Mouse (Mus musculus): ENCODE results near the gene Adgrv1. TPM values are rescaled to one million over a fixed set of nuclear protein-coding genes. Genes with fewer than 3 reads are reported as not detected.

Adgrv1 gene
- polyA plus RNA-seq, 1 experiment from 2014 or later, result 2.0 TPM

GRCm38 (mm10) chr13:81328181-81328580 lies 304.8 kb downstream of the Adgrv1 start:
- no peaks in the 10 kb centered on the region for H3K36me3 ChIP-seq
- H3K4me3 ChIP-seq (replicated peaks), result no peak overlapping the region
- no peak for ATAC-seq (ENCODE audit: insufficient number of reproducible peaks, low FRiP score, low TSS enrichment, low read depth)
- WGBS, result 87% methylated on average over 1 of the region's 1 CpGs
- H3K27ac ChIP-seq (replicated peaks), result no peak overlapping the region
- H3K4me1 ChIP-seq, result no peaks in the 10 kb centered on the region
- H3K9me3 ChIP-seq (replicated peaks), result no peaks in the 10 kb centered on the region
- H3K27me3 ChIP-seq, result no peaks in the 10 kb centered on the region
- no peak overlapping the region for H3K9ac ChIP-seq
- no peak overlapping the region for H3K4me2 ChIP-seq (replicated peaks)

GRCm38 (mm10) chr13:81325606-81326215 lies 307.2 kb downstream of the Adgrv1 start:
- Histone ChIP-seq H3K4me1 (no peaks in the 10 kb centered on the region), H3K36me3 (no peaks in the 10 kb centered on the region), H3K9ac (no peak overlapping the region), H3K9me3 (replicated peaks) (no peaks in the 10 kb centered on the region), H3K27ac (replicated peaks) (no peak overlapping the region), H3K4me3 (replicated peaks) (no peak overlapping the region), H3K27me3 (no peaks in the 10 kb centered on the region), H3K4me2 (replicated peaks) (no peak overlapping the region)
- ATAC-seq (ENCODE audit: insufficient number of reproducible peaks, low FRiP score, low TSS enrichment, low read depth), result no peak
- 87% methylated on average over 2 of the region's 2 CpGs for WGBS

- Histone ChIP-seq H3K4me3 (replicated peaks) (no peak overlapping the region), H3K36me3 (no peaks in the 10 kb centered on the region), H3K9me3 (replicated peaks) (no peaks in the 10 kb centered on the region), H3K4me2 (replicated peaks) (no peak overlapping the region), H3K9ac (no peak overlapping the region), H3K4me1 (no peaks in the 10 kb centered on the region), H3K27me3 (no peaks in the 10 kb centered on the region), H3K27ac (replicated peaks) (no peak overlapping the region)
- ATAC-seq (ENCODE audit: insufficient number of reproducible peaks, low FRiP score, low TSS enrichment, low read depth), result no peak
- WGBS, result 91% methylated on average over 3 of the region's 3 CpGs
These were observed 309.2 kb downstream of the Adgrv1 start for GRCm38 (mm10) chr13:81323546-81324316.

- ATAC-seq (ENCODE audit: insufficient number of reproducible peaks, low FRiP score, low TSS enrichment, low read depth), result no peak
These were observed 316.4 kb downstream of the Adgrv1 start for GRCm38 (mm10) chr13:81316581-81316980.

GRCm38 (mm10) chr13:81314306-81315120 lies 318.4 kb downstream of the Adgrv1 start:
- Histone ChIP-seq H3K27me3 (no peaks in the 10 kb centered on the region), H3K9ac (no peak overlapping the region), H3K4me2 (replicated peaks) (no peak overlapping the region), H3K4me3 (replicated peaks) (no peak overlapping the region), H3K9me3 (replicated peaks) (no peaks in the 10 kb centered on the region), H3K27ac (replicated peaks) (0 out of 2 replicates have a peak overlapping the region, but pooled peaks have one; percentile 22), H3K4me1 (0 out of 2 replicates have a peak, but pooled peaks cover 3% of the 10 kb centered on the region), H3K36me3 (no peaks in the 10 kb centered on the region)
- ATAC-seq (ENCODE audit: insufficient number of reproducible peaks, low FRiP score, low TSS enrichment, low read depth), result peak; percentile 54; the same call in 1 of the 2 replicates
- 41% methylated on average over 7 of the region's 7 CpGs for WGBS

More at GRCm38 (mm10) chr13:81316581-81316980, 316.4 kb downstream of the Adgrv1 start:
- no peaks in the 10 kb centered on the region for H3K36me3 ChIP-seq
- WGBS, result 81% methylated on average over 4 of the region's 4 CpGs
- no peaks in the 10 kb centered on the region for H3K27me3 ChIP-seq
- H3K9ac ChIP-seq, result no peak overlapping the region
- no peak overlapping the region for H3K4me2 ChIP-seq (replicated peaks)
- no peak overlapping the region for H3K4me3 ChIP-seq (replicated peaks)
- 0 out of 2 replicates have a peak, but pooled peaks cover 3% of the 10 kb centered on the region for H3K4me1 ChIP-seq
- H3K9me3 ChIP-seq (replicated peaks), result no peaks in the 10 kb centered on the region
- H3K27ac ChIP-seq (replicated peaks), result no peak overlapping the region

GRCm38 (mm10) chr13:81312148-81312547 lies 320.8 kb downstream of the Adgrv1 start:
- H3K9ac ChIP-seq, result no peak overlapping the region
- no peak overlapping the region for H3K4me2 ChIP-seq (replicated peaks)
- H3K4me1 ChIP-seq, result 0 out of 2 replicates have a peak, but pooled peaks cover 3% of the 10 kb centered on the region
- no peak overlapping the region for H3K4me3 ChIP-seq (replicated peaks)
- no peak for ATAC-seq (ENCODE audit: insufficient number of reproducible peaks, low FRiP score, low TSS enrichment, low read depth)
- H3K36me3 ChIP-seq, result no peaks in the 10 kb centered on the region
- H3K9me3 ChIP-seq (replicated peaks), result no peaks in the 10 kb centered on the region
- 60% methylated on average over 5 of the region's 5 CpGs for WGBS
- H3K27me3 ChIP-seq, result no peaks in the 10 kb centered on the region
- H3K27ac ChIP-seq (replicated peaks), result no peak overlapping the region

GRCm38 (mm10) chr13:81300851-81301250 lies 332.1 kb downstream of the Adgrv1 start:
- H3K9me3 ChIP-seq (replicated peaks), result no peaks in the 10 kb centered on the region
- H3K4me1 ChIP-seq, result no peaks in the 10 kb centered on the region
- H3K27ac ChIP-seq (replicated peaks), result no peak overlapping the region
- no peak overlapping the region for H3K4me3 ChIP-seq (replicated peaks)
- ATAC-seq (ENCODE audit: insufficient number of reproducible peaks, low FRiP score, low TSS enrichment, low read depth), result no peak
- H3K4me2 ChIP-seq (replicated peaks), result no peak overlapping the region
- no peaks in the 10 kb centered on the region for H3K27me3 ChIP-seq
- H3K9ac ChIP-seq, result no peak overlapping the region
- 90% methylated on average over 1 of the region's 1 CpGs for WGBS
- H3K36me3 ChIP-seq, result no peaks in the 10 kb centered on the region

- Histone ChIP-seq H3K4me1 (no peaks in the 10 kb centered on the region), H3K9ac (no peak overlapping the region), H3K9me3 (replicated peaks) (no peaks in the 10 kb centered on the region), H3K27ac (replicated peaks) (no peak overlapping the region), H3K4me3 (replicated peaks) (no peak overlapping the region), H3K4me2 (replicated peaks) (no peak overlapping the region), H3K36me3 (no peaks in the 10 kb centered on the region), H3K27me3 (no peaks in the 10 kb centered on the region)
- WGBS, result 35% methylated on average over 1 of the region's 1 CpGs
- ATAC-seq (ENCODE audit: insufficient number of reproducible peaks, low FRiP score, low TSS enrichment, low read depth), result no peak
These were observed 338.8 kb downstream of the Adgrv1 start for GRCm38 (mm10) chr13:81294106-81294505.

- H3K9ac ChIP-seq, result no peak overlapping the region
- H3K27ac ChIP-seq (replicated peaks), result no peak overlapping the region
- H3K9me3 ChIP-seq (replicated peaks), result no peaks in the 10 kb centered on the region
- no peaks in the 10 kb centered on the region for H3K4me1 ChIP-seq
- ATAC-seq (ENCODE audit: insufficient number of reproducible peaks, low FRiP score, low TSS enrichment, low read depth), result no peak
- H3K4me2 ChIP-seq (replicated peaks), result no peak overlapping the region
- WGBS, result 73% methylated on average over 6 of the region's 6 CpGs
- H3K36me3 ChIP-seq, result no peaks in the 10 kb centered on the region
- H3K4me3 ChIP-seq (replicated peaks), result no peak overlapping the region
- no peaks in the 10 kb centered on the region for H3K27me3 ChIP-seq
These were observed 350.8 kb downstream of the Adgrv1 start for GRCm38 (mm10) chr13:81282193-81282592.

- Histone ChIP-seq H3K36me3 (no peaks in the 10 kb centered on the region), H3K4me2 (replicated peaks) (no peak overlapping the region), H3K27ac (replicated peaks) (no peak overlapping the region), H3K27me3 (no peaks in the 10 kb centered on the region), H3K4me3 (replicated peaks) (no peak overlapping the region), H3K9ac (no peak overlapping the region), H3K9me3 (replicated peaks) (no peaks in the 10 kb centered on the region), H3K4me1 (no peaks in the 10 kb centered on the region)
- 85% methylated on average over 1 of the region's 1 CpGs for WGBS
- no peak for ATAC-seq (ENCODE audit: insufficient number of reproducible peaks, low FRiP score, low TSS enrichment, low read depth)
These were observed 352.2 kb downstream of the Adgrv1 start for GRCm38 (mm10) chr13:81280650-81281229.

GRCm38 (mm10) chr13:81279351-81279736 lies 353.6 kb downstream of the Adgrv1 start:
- Histone ChIP-seq H3K9me3 (replicated peaks) (no peaks in the 10 kb centered on the region), H3K36me3 (no peaks in the 10 kb centered on the region), H3K9ac (no peak overlapping the region), H3K4me3 (replicated peaks) (no peak overlapping the region), H3K4me2 (replicated peaks) (no peak overlapping the region), H3K27ac (replicated peaks) (no peak overlapping the region), H3K4me1 (no peaks in the 10 kb centered on the region), H3K27me3 (no peaks in the 10 kb centered on the region)
- no peak for ATAC-seq (ENCODE audit: insufficient number of reproducible peaks, low FRiP score, low TSS enrichment, low read depth)
- 40% methylated on average over 5 of the region's 5 CpGs for WGBS

All from embryonic facial prominence, embryonic 15.5 days (tissue).